Mouse (Mus musculus) cerebellum, adult 2 months (tissue): Measurements from ENCODE around the gene Bysl. TPM values are rescaled to one million over a fixed set of nuclear protein-coding genes. Genes with fewer than 3 reads are reported as not detected.
A peak's percentile ranks its signal among the peaks of the same experiment; 100 is the strongest.

Experiments
- DNase-seq, 2 experiments: peaks; one replicate each; pipeline ENCODE4 v3.0.0; 2021
- H3K27ac ChIP-seq: fragments of 200-500 bp; 2 replicates; pipeline ENCODE4 v1.5.1; 2012; ENCODE audit warnings: low read length, control low read depth, inconsistent platforms; ENCODE audit not compliant: insufficient read depth
- H3K27me3 ChIP-seq: fragments of 200-500 bp; 2 replicates; pipeline ENCODE4 v1.6.1; 2012; ENCODE audit warnings: inconsistent platforms, mild to moderate bottlenecking, low read length, moderate library complexity; ENCODE audit not compliant: control insufficient read depth, insufficient read depth
- H3K4me1 ChIP-seq: fragments of 200-500 bp; 2 replicates; pipeline ENCODE4 v1.6.1; 2011; ENCODE audit warnings: low read length; ENCODE audit not compliant: control insufficient read depth, insufficient read depth
- H3K4me3 ChIP-seq: fragments of 200-500 bp; replicated peaks from 2 replicates; pipeline ENCODE3; 2011; ENCODE audit warnings: mild to moderate bottlenecking, low read depth, low read length, control low read depth; ENCODE audit not compliant: insufficient read depth
- CTCF ChIP-seq: fragments of 200-500 bp; IDR thresholded peaks from 2 replicates; pipeline ENCODE4 v1.5.1; 2011; ENCODE audit warnings: low read depth, mild to moderate bottlenecking, control low read depth, low read length, moderate library complexity, borderline replicate concordance; ENCODE audit not compliant: insufficient read depth
- POLR2A ChIP-seq: fragments of 200-500 bp; IDR thresholded peaks from 2 replicates; pipeline ENCODE4 v1.6.1; 2011; ENCODE audit warnings: low read length, control low read depth, borderline replicate concordance; ENCODE audit not compliant: insufficient read depth
- WGBS: fragments of 180-500 bp; shearing (Covaris S2); methylation state at CpG from one replicate; pipeline ENCODE4 v1.1.7; 2018; 5-methylcytosine and 5-hydroxymethylcytosine counted together
- polyA plus RNA-seq: library from polyadenylated mRNA; depleted of rRNA; stranded (reverse); fragments of >200 nt; gene quantifications from 2 replicates; pipeline ENCODE4 v1.2.3, GENCODE M21; 2012

Gene Bysl
- polyA plus RNA-seq, 1 experiment, result 14.9 TPM

- Histone ChIP-seq H3K4me3 (no peak overlapping the region), H3K27me3 (no peaks in the 10 kb centered on the region), H3K27ac (no peak overlapping the region), H3K4me1 (no peaks in the 10 kb centered on the region)
- 74% methylated on average over 7 of the region's 7 CpGs for WGBS
- TF ChIP-seq POLR2A, result no peak
- TF ChIP-seq CTCF, result no peak
- no peak for DNase-seq
Observed at GRCm38 (mm10) chr17:47633999-47634770, 22.9 kb upstream of the Bysl start.

DNA sequence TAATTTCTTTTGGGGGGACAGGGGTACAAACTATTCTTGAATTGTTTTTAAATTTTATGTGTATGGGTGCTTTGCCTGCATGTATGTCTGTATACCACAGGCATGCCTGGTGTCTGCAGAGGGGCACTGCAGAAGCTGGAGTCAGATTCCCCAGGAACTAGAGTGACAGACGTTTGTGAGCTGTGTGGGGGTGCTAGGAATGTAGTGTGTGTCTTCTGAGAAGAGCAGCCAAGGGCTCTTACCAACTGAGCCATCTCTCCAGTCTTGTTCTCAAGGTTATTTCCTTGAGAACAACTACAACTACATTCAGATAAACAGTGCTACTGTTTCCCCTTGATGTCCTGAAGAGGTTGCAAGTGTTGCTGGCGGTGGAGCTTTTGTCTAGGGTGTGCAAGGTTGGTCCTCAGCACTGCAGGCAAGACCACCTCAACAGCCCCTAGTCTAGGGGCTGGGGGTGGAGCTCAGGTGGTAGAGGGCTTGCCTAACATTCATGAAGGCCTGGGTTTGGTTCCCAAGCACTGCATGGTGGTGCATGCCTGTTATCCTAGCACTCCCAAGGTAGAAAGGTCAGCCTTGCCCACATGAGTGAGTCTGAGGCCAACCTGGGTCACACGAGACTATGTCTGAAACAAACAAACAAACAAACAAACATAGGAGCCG is 21.0 kb upstream of the Bysl start:
- DNase-seq, result no peak

DNA sequence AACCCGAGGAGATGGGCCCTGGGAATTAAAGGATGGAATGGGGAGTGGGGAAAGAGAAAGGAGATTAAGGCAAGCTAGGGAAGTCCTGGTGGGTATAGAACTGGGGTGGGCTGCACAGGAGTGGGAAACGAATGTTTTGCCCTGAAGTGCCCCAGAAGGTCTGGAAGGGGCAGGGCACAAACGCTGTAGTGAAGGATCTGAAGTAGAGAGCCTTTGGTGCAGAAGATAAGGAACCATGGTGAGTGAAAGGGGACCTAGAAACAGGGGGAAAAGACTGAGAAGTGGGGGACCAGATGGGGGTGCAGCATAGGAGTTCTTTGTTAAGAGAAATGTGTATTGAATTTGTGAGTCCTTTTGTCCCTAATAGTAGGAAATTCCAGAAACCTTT is 19.4 kb upstream of the Bysl start, which contains the start of gene Usp49:
Gene Usp49 (plus strand): TSS at position 13 of the 388 bp plus-strand sequence.
- no peak for TF ChIP-seq POLR2A
- TF ChIP-seq CTCF, result no peak
- Histone ChIP-seq H3K4me1 (no peaks in the 10 kb centered on the region), H3K27me3 (no peaks in the 10 kb centered on the region), H3K4me3 (peak within 1 kb of the TSS; percentile 95), H3K27ac (peak within 1 kb of the TSS; percentile 78)
- WGBS, result 0% methylated on average over 3 of the region's 3 CpGs
- no peak for DNase-seq

More for the DNA sequence above, 21.0 kb upstream of the Bysl start:
- no peak overlapping the region for H3K27ac ChIP-seq
- no peak overlapping the region for H3K4me3 ChIP-seq
- TF ChIP-seq POLR2A (no peak), CTCF (no peak)
- no peaks in the 10 kb centered on the region for H3K27me3 ChIP-seq
- no peaks in the 10 kb centered on the region for H3K4me1 ChIP-seq
- WGBS, result 73% methylated on average over 4 of the region's 4 CpGs

- TF ChIP-seq POLR2A, result peak; percentile 24; the same call in 1 of the 2 replicates
- TF ChIP-seq CTCF, result no peak
- Histone ChIP-seq H3K4me3 (peak overlapping the region; percentile 95), H3K4me1 (no peaks in the 10 kb centered on the region), H3K27me3 (no peaks in the 10 kb centered on the region), H3K27ac (peak overlapping the region; percentile 78)
- DNase-seq, result peak; percentile 59 to 65
- WGBS, result under 1% methylated on average over 61 of the region's 61 CpGs
Observed at GRCm38 (mm10) chr17:47629717-47630677, 18.7 kb upstream of the Bysl start.

GRCm38 (mm10) chr17:47628851-47629676 is 17.8 kb upstream of the Bysl start:
- H3K27ac ChIP-seq, result peak overlapping the region; percentile 94
- peak overlapping the region; percentile 95 for H3K4me3 ChIP-seq
- H3K4me1 ChIP-seq, result no peaks in the 10 kb centered on the region
- TF ChIP-seq CTCF (no peak), POLR2A (peak; percentile 26; the same call in 1 of the 2 replicates)
- DNase-seq, result peak; percentile 94 to 95
- no peaks in the 10 kb centered on the region for H3K27me3 ChIP-seq
- under 1% methylated on average over 62 of the region's 63 CpGs for WGBS

DNA sequence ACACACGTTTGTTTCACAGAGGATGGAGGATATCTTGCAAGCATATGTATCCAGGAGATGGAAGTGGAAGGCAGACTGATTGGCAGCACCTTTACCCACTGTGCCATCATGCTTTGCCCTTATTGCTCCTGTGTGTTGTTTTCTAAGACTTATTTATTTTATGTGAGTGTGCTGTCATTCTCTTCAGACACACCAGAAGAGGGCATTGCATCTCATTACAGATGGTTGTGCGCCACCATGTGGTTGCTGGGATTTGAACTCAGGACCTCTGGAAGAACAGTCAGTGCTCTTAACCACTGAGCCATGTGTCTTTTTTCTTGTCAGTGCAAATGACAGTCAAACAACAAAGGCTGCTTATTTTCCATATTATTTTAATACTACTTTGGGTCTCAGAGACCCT is 16.5 kb upstream of the Bysl start:
- Histone ChIP-seq H3K27ac (no peak overlapping the region), H3K4me1 (no peaks in the 10 kb centered on the region), H3K4me3 (no peak overlapping the region), H3K27me3 (no peaks in the 10 kb centered on the region)
- 87% methylated on average over 2 of the region's 2 CpGs for WGBS
- TF ChIP-seq CTCF (no peak), POLR2A (no peak)
- DNase-seq, result no peak

GRCm38 (mm10) chr17:47626031-47626430 is 14.7 kb upstream of the Bysl start:
- TF ChIP-seq CTCF (no peak), POLR2A (no peak)
- H3K27ac ChIP-seq, result no peak overlapping the region
- 75% methylated on average over 5 of the region's 5 CpGs for WGBS
- DNase-seq, result no peak
- H3K27me3 ChIP-seq, result no peaks in the 10 kb centered on the region
- H3K4me1 ChIP-seq, result no peaks in the 10 kb centered on the region
- no peak overlapping the region for H3K4me3 ChIP-seq
